Mouse (Mus musculus): Measurements from ENCODE around the gene Olfr648.

The Olfr648 gene

GRCm38 (mm10) chr7:104183292-104183691 is at the start of gene Olfr648:
Gene Olfr648 (minus strand): TSS chr7:104183392.
- no peak for DNase-seq

- DNase-seq, result no peak
Measured at GRCm38 (mm10) chr7:104231203-104231602, 48.0 kb upstream of the Olfr648 start.

GRCm38 (mm10) chr7:104218701-104219569 is 35.7 kb upstream of the Olfr648 start, which contains the start of gene Trim6:
Gene Trim6 (plus strand): TSS chr7:104218793.
- peak; percentile 10 to 27 for DNase-seq

GRCm38 (mm10) chr7:104217881-104218280 is 34.7 kb upstream of the Olfr648 start:
- DNase-seq, result no peak

GRCm38 (mm10) chr7:104216011-104216535 is 32.9 kb upstream of the Olfr648 start:
- DNase-seq, result no peak

- DNase-seq, result no peak
Measured at GRCm38 (mm10) chr7:104206197-104206596, 23.0 kb upstream of the Olfr648 start.

GRCm38 (mm10) chr7:104199822-104200221 is 16.6 kb upstream of the Olfr648 start:
- peak in 1 of 2 experiments; percentile 38 for DNase-seq

- DNase-seq, result no peak
Measured at GRCm38 (mm10) chr7:104195885-104196284, 12.7 kb upstream of the Olfr648 start, which contains the start of gene Olfr649. Gene Olfr649 (minus strand): TSS chr7:104195985.

GRCm38 (mm10) chr7:104191275-104191674 is 8.1 kb upstream of the Olfr648 start:
- DNase-seq, result no peak

- no peak for DNase-seq
Measured at GRCm38 (mm10) chr7:104179074-104179473, 4.1 kb downstream of the Olfr648 start.

GRCm38 (mm10) chr7:104178422-104179054 is 4.7 kb downstream of the Olfr648 start:
- DNase-seq, result no peak

GRCm38 (mm10) chr7:104175085-104175484 is 8.1 kb downstream of the Olfr648 start:
- no peak for DNase-seq

- no peak for DNase-seq
Measured at GRCm38 (mm10) chr7:104169634-104170204, 13.5 kb downstream of the Olfr648 start.

- no peak for DNase-seq
Measured at GRCm38 (mm10) chr7:104167105-104167504, 16.1 kb downstream of the Olfr648 start.

- DNase-seq, result no peak
Measured at GRCm38 (mm10) chr7:104150456-104150855, 32.7 kb downstream of the Olfr648 start, which contains the start of gene Ubqlnl. Gene Ubqlnl (minus strand): TSS chr7:104150556.

GRCm38 (mm10) chr7:104143179-104143578 is 40.0 kb downstream of the Olfr648 start, which contains the start of gene Ubqln3:
Gene Ubqln3 (minus strand): TSS chr7:104143279.
- no peak for DNase-seq

GRCm38 (mm10) chr7:104137305-104137704 is 45.9 kb downstream of the Olfr648 start, which contains the start of gene Olfr643:
Gene Olfr643 (minus strand): TSS chr7:104137405.
- DNase-seq, result no peak

- no peak for DNase-seq
Measured at GRCm38 (mm10) chr7:104129726-104130125, 53.5 kb downstream of the Olfr648 start, which contains the start of gene Ubqln5. Gene Ubqln5 (minus strand): TSS chr7:104129826.

All from cerebellum, postnatal 25 days (tissue).